Mouse (Mus musculus) layer of hippocampus, adult 11-12 months (tissue): Measurements from ENCODE around the gene Vstm2a.
A peak's percentile ranks its signal among the peaks of the same experiment; 100 is the strongest.

ENCODE experiments used
- DNase-seq: peaks from one replicate; pipeline ENCODE4 v3.0.0; 2022; ENCODE audit warnings: low spot score

The Vstm2a gene

DNA sequence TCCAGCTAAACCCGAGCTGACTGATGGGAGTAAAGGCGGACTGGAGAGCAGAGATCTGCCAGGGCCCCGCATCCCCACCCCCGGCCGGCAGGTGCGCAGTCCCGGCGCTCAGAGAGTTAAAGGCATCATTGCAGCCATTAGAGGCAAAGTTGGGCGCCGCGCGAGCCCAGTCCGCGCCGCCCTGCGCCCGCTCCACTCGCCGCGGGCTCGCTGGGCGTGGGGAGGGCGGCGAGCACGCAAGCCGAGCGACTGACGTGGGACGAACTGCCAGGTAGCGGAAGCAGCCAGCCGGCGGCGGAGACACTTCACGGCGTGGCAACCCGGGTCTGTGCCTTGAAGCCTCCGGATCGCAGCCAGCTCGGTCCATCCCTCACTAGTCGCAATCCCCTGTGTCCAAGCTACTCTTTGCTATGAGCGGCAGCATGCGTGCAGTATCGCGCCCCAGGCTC, at the start of gene Vstm2a:
Vstm2a (plus strand) TSS at position 252 of the 449 bp plus-strand sequence.
- DNase-seq = peak; percentile 64

DNA sequence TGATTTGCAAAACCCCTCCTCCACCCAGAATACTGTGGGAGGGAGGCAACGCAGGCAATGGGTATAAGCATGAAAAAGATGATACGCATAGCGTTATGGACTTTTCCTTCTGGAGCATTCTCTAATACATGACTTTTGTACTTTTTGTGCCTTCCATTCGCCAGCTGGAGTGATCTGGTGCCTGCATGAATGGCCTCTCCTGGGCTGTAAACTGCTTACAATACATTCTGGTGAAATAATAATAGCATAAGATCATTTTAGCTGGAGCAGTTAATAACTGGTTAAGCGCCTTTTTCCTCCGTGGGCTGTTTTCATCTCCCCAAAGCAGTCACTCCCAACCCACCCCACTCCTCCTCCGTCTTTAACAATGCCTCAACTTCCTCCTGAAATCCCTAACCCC, 513 bp upstream of the Vstm2a start:
- DNase-seq = peak; percentile 32

- no peak for DNase-seq
Measured at GRCm38 (mm10) chr11:16258300-16258699, 776 bp downstream of the Vstm2a start.

DNA sequence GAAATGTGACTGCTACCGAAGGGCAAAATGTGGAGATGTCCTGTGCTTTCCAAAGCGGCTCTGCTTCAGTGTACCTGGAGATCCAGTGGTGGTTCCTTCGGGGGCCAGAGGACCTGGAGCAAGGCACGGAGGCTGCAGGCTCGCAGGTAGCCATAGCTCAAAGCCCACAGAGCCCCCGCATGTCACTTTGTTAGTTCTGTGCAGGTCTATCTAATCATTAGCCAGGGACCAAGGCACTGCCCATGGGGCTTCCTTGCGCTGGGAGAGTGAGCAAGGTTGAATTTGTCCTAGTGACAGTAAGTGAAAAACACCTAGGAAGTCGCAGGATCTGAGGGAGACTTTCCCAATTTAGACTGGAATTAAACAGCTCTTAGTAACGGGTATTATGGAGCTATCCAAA, 2.4 kb downstream of the Vstm2a start:
- no peak for DNase-seq

DNA sequence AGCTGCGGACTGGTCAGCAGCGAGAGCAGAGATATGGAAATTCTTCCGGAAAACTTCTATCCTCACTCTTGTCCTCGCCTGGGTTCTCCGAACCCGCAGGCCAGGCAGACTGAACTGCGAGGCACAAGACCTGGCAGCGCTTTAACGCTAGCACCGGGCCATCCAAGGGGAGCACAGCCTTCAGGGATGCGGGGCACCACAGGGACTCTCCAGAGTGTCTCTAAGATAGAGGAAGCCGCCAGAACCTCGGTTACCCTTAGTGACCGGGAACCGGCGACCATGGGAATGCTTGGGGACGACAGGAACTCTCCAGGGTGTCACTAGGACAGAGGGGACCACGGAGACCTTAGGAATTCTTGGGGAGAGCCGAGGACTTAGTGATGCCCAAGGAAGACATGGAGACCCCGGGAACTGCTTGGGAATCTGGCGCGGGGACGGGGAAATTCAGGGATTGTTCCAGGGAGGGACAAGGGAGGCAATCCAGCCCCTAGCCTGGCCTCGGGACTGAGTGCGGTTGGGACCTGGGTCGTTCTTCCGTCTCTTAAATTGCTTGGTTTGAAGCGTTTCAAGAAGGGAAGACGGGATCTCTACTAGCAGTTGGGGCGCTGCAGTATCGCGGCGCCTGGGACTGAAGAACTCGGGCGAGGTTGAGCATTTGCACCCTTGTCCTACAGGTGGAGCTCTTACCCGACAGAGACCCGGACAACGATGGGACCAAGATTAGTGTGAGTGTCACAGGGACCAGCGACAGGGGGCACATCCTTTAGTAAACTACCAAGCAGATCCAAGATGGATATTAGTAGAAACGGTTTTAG, 3.4 kb downstream of the Vstm2a start:
- peak; percentile 81 for DNase-seq

DNA sequence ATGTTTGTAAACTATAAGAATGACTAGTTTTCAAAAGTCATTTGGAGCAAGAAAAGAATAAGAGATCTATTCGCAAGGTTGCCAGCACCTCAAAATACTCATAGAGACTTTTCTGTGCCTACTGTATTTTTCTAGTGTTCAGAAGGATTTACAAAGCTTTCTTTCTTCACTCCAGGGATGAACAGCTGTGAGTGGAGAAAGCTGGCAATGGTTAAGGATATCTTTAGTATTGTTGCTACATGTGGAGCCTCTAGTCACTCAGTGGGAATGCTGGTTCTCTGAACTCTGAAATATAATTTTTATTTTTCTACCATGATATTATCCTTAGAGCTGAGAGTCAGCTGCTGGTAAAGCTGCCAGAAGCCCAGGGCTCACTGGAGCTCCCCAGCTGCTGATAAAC, 10.9 kb downstream of the Vstm2a start:
- DNase-seq = no peak

GRCm38 (mm10) chr11:16290381-16290780, 32.9 kb downstream of the Vstm2a start:
- DNase-seq = no peak

DNA sequence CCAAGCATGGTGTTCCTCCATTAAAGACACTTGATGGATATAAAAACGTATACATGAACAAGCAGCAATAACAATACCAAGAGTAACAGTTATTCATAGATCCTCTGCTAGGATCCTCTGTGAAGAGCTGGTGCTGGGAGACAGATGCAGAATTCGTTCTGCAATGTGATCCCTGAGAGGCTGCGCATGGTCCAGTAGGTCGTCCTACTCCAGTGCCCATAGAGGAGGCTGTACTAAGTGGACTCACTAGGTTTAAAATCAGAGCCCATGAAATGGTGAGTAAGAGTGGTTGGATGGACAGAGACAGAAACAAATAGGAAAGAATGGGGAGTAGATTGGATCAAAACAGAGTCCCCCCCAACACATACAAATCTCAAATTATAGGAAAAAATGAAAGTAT, 35.4 kb downstream of the Vstm2a start:
- DNase-seq = no peak

DNA sequence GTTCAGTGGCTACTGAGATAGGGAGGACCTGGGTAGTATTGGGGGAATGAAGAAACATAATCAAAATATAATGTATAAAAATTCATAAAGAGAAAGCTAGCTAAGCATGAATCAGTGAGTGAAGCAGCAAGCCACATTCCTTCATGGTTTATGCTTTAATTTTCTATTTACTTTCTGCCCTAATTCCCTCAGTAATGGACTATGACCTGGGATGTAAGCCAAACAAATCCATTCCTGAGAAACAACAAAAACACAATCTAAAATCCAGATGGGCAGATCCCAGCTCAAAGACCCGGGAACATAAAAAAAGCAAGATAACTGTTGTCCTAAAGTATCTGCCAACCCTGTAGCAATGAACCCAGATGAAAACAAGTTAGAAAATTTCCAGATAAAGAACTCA, 39.0 kb downstream of the Vstm2a start:
- DNase-seq = no peak

DNA sequence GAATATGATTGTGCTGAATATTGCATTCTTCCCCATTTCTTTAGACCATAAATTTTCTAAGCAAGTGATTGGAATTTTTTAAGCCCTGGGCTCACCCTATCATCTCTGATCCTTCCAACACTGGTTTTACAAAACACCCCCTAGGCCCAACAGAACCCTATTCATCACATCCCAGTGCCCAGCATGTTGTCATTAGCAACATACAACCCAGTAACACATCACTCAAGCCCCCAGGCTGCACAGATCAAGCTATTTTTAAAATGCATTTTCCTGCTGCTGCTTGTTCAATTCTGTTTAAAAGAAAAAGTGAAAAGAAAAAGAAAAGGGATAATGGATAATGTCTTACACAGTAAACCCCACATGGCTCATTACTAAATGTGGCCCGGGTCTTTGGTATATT, 42.0 kb downstream of the Vstm2a start:
- DNase-seq = no peak

DNA sequence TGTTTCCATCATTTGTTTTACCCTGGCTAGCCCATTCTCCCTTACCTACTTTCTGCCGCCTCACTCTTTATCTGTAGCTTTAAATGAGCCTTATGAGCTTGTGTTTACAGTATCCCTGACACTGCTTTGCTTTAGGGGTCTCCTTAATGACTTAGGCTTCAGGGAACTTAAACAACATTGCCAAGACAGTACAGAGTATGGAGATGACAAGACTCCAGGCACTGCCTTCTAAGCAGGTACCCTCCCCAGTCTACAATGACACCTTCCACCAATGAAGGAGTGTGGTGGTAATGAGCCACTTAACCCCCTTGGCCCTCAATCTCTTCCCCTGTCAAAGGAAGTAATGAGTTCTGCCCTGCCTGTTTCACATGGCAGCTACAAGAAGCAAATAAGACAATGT, 42.4 kb downstream of the Vstm2a start:
- DNase-seq = no peak

DNA sequence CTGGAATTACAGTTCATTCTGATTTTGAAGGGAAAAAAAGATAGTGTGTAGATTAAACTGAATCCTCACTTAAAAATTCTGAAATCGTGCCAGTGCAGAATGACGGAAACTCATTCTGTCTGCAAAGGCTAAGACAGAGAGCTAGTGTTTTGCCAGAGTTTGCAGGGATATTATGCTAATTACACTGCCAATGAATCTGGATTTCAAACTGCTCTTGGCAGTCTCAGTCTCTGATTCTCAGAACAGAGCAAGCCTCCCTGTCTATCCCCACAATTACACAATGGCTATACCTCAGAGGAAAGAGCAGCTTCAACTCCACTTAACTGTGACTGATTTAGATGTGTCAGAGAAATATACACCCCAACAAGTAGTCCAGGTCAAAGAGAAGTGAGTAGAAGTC, 43.2 kb downstream of the Vstm2a start:
- peak; percentile 5 for DNase-seq

GRCm38 (mm10) chr11:16315097-16315496, 57.6 kb downstream of the Vstm2a start:
- no peak for DNase-seq

DNA sequence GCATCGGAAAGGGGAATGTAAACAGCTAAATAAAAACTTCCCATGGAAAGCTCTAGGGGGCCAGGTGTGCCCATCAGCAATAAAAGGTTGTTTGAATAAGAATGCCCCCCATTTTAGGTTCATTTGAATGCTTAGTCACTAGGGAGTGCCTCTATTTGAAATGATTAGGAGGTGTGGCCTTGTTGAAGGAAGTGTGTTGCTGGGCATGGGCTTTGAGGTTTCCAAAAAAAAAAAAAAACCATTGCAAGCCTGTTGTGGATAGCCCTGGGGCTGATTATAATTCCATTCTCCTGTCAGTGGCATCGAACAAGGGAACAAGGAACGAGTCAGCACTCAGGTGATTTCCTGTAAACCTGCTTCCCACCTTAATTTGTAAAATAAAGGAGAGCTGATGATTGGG, 87.7 kb downstream of the Vstm2a start:
- no peak for DNase-seq

GRCm38 (mm10) chr11:16345676-16346075, 88.2 kb downstream of the Vstm2a start:
- no peak for DNase-seq

- DNase-seq = no peak
Measured at GRCm38 (mm10) chr11:16351915-16352314, 94.4 kb downstream of the Vstm2a start.

GRCm38 (mm10) chr11:16354356-16354755, 96.8 kb downstream of the Vstm2a start:
- DNase-seq = no peak

GRCm38 (mm10) chr11:16366852-16367587, 109.5 kb downstream of the Vstm2a start:
- no peak for DNase-seq

DNA sequence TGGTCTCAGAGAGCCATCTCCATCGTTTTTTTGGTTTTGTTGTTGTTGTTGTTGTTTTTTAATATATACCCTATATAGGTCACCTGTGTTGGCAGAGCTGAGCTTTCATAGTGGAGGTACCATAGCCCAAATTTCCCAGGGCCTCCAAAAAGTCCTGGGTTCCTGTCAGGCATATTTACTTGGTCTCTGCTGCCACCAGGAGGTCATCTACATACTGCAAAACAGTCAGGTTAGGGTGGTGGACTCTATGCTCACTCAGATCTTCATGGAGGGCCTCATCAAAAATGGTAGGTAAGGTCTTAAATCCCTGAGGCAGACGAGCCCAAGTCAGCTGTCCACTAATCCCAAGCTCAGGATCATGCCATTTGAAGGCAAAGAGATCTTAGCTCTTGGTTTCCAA, 146.1 kb downstream of the Vstm2a start:
- DNase-seq = peak; percentile 46

- DNase-seq = no peak
Measured at GRCm38 (mm10) chr11:16411736-16412135, 154.2 kb downstream of the Vstm2a start.

- DNase-seq = peak; percentile 45
Measured at GRCm38 (mm10) chr11:16412609-16413008, 155.1 kb downstream of the Vstm2a start.

DNA sequence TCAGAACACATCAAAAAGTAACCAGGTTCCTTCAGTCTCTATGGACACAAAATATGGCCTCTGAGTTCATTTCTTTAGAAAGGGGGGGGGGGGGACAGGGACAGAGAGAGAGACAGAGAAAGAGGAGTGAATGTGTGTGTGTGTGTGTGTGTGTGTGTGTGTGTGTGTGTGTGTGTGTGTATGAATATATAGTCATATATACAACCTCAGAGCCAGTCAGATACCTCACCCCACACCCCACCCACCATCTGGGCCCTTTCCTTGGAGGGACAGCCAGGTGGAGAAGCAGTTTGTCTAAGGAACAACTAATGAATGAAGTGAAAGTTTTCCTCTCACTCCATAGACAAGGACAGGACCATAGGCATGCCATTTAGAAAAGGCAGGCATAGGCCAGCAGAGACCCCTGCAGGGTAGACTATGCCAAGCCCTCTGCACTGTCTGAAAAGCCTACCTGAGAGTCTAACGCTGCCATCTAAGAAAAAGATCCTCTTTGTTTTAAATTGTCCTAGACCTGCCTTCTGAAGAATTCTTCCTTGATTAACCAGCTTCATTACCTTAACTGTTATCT, 155.6 kb downstream of the Vstm2a start:
- no peak for DNase-seq
